Mouse (Mus musculus) Muller cell, postnatal 12 days (primary cell): ENCODE data around the gene Atp5g2.

ENCODE experiments used
- DNase-seq: peaks from one replicate; pipeline ENCODE4 v3.0.0-alpha.2; 2015; ENCODE audit errors: inconsistent ontology term

Atp5g2 gene

DNA sequence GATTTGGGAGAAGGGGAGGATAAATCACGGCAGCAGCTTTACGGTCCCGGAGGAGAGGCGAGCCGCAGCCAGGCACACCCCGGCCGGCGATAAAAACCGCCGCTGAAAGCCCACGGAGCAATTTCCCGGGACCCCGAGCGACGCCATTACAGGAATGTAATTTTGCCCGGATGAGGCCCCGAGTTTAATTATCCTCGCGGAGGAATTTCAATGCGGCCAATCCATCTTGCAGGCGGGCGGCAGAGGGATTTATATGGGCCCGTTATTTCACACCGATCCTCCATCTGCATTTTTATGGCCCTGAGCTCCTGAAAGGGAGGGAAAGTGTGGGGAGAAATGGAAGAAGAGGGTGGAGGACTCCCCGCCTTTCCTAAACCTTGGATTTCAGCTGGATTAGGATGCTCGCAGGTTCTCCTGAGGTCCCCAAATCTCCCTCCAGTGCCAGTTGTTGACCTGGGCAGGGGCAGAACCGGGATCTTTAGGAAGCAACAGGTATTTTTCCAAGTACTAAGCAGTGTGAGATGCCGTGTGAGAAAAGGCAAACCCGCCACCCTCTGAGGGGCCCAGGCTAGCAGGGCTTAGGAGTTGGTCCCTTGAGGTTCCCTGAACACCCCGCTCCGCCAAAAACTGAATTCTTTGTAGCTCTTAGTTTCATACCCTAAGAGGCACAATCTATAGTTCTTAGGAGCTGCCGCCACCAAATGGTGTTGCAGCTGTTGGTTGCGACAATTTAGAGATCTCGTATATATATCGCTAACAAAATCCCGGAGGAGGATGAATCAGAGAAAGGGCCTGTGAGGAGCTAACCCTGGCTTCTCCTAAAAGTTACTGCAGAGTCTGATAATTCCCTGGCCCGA lies at the start of gene Atp5g2:
Atp5g2 (minus strand) TSS at position 138 of the 857 bp plus-strand sequence.
- peak; percentile 51 for DNase-seq

DNA sequence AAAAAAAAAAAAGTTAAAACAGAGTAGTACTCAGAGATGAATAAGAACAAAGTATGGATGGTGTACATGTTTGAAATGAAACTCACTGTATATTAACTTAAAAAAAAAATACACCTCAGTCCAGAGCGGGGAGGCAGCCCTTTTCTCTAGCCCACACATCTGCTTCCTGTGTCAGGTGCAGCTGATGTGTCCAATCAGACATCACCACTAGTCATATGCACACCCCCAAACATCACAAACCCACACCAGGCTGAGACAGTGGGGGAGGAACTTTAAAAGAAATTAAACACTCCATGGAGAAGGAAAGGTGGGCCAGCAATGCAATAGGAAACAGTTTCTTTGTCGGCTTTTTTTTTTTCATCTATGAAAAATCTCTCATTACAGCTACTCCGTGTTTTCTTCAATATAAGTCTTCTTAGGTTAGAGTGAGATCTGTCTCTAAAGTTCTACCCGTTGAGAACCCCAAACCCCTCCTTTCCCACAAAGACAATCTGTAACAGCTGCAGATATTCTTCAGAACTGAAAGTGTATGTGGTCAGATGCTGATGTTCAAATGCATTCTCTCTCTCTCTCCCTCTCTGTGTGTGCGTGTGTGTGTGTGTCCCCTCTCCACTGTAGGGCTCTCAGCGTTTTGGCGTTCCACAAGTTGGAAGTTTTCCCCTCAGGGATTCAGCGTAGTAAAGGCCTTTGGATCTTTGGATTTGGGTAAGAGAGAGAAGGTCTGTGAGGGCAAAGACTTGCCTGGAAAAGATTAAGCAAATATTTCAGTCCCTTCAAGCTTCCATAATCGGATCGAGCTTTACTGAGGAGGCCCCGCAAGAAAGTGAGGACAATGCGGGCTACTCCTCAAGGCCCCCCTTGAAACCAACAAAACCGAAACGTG lies 49.1 kb upstream of the Atp5g2 start:
- DNase-seq = no peak

DNA sequence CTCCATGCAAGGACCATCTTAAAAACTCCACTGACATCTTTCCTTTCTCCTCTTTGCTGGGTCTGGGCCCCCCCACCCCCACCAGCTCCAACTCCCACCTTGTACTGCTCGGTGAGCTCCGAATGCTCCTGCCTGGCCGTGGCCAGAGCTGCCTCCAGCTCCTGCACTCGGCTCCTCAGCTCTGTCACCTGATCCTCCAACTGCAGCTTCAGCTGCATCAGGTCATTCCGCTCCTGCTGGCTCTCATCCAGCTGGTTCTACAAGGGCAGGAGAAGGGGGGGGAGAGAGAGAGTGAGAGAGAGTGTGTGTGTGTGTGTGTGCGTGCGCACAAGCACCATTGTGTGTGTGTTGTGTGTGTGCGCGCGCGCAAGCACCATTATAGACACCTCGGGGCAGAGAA lies 44.0 kb upstream of the Atp5g2 start:
- no peak for DNase-seq

DNA sequence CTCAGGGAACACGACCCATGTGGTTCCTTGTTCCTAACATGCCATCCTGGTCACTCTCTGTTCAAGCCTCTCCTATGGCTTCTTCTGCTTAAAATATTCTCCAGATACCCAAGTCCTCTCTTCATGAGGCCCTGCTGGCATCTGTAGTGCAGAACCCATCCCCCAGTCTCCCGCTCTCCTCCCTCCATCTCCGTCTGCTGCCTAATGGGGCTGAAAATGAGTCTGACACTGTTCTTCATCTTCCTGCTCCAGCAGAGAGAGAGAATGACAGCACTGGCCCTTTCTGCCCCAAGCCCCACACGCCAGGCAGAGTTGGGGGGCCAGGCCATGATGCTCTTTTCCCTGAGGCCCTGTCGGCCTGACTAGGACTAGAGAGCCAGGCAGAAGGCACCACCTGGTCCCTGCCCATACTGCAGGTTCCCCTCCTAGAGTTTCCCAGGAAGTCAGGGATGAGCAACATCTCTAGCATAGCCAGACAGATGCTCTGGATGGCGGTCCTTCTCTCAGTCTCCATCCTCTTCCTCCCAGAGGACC lies 35.7 kb upstream of the Atp5g2 start:
- no peak for DNase-seq

DNA sequence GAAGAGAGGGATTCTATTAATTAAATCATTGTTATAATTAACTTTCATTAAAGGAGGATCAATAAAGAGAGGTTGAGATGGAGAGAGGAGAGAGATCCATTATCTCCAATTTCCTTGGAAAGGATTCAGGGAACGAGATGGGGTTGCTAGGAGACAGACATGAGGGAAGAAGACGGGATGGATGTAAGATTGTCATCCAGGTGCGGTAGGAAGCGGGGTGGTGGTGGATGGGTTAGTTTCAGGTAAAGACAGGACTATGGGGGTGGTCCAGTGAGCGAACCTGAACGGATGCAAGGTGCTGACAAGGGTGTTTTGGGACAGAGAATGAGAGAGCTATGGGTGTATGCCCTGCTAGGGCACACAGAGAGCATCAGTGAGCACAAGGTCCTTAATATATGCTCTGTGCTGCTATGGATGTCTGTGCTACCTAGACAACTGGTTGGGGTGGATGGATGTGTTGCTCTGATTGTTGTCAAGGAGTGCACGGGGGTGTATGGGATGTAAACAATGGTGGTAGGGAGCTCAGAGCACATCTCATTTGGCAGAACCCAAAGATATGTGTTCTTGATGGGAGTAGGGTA lies 33.9 kb upstream of the Atp5g2 start:
- DNase-seq = no peak

DNA sequence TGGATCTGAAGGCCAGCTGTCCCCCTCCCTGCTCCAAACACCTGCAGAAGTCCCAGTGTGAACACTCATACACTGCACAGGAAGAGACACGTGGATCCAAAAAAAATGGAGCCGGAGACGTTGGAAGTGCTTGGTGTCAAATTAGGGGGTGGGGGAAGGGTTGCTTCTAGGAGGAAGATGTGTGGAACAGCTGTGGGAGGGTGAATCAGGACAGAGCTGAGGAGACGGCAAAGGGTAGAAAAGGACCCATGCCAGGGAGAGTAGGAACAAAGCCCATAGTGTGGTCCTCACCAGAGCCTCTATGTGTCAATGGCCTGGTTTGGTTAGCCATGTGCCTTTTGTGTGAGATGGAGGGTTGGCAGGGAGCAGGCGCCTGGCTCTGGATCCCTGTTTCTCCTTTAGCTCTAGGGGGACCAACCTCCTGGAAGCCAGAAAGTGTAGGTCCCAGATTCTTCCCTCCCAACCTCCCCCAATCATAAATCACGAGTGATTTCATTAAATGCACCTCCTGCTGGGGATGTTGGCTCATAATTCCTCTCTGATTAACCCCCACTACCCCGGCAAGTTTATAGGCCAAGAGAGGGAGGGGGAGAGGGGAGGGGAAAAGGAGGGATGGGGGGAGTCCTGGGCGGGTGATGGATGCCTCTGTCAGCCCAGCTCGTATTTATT lies 33.2 kb upstream of the Atp5g2 start:
- DNase-seq = peak; percentile 23

DNA sequence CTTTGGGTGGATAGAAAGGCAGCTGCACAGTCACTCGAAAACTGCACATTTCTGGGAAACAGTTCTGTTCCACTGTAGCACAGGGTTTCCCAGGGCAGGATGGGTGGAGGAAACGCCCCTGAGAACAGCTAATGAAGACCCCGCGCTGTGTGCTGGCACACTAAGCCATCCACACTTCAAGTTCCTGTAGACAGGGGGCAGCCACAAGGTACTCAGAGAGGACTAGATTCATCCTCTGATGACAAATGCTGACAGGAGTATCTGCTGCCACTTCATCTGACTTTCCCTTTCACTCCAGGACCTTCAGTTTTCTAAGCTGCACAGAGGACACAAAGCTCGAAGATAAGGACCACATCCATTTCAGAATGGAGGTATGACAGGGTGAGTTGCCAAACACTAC lies 32.7 kb upstream of the Atp5g2 start:
- no peak for DNase-seq

DNA sequence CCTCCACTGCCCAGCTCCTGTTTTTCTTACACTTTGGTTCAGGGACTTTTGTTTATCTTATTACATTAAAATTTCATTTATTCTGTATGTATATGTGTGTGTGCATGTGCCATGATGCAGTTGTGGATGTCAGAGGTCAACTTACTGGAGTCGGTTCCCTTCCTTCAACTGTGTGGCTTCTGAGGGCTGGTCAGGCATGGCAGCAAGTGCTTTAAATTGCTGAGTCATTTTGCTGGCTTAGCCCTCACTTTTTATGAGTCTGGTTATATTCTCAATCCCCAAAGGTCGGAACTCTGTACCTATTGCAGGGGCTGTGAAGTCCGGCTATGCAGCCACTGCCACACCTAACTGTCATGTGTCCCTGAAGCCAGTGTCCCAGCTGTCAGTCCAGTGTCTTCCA lies 30.8 kb upstream of the Atp5g2 start:
- DNase-seq = no peak

DNA sequence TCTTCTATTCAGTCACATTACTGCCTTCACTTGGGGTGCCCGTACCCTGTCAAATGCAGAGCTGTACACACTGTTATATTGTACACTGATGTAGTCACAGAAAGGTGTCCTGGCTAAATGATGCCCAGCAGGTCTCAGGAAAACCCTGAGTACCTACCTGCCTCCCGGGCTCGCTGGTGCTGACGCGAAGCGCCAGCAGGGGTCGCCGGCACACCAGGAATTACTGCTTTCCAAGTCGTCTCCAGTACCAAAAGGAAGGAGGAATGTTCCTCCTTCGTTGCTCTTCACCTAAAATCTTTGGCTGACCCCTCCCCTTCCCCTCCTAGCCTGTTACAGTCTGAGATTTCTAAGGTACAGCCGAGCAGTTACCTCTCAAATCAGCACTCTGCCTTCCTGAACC lies 26.0 kb upstream of the Atp5g2 start:
- DNase-seq = peak; percentile 63

DNA sequence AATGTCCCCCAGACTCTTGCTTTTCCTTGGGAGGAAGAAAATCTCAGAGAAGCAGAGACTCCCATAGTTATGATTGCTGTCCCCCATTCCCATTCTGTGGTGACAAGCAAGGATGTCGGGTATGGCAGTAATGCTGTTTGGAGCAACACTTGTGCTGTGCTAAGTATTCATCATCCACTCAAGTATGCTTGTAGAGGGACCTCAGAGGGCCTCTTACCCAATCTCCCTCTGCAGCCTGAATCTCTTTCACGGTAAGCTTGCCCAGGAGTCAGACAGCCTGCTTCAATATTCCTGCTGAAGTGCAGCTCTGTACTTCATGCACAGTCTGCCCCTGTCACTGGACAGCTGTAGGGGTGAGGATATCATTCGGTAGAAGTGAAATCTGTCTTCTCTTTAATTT lies 24.7 kb upstream of the Atp5g2 start:
- no peak for DNase-seq

DNA sequence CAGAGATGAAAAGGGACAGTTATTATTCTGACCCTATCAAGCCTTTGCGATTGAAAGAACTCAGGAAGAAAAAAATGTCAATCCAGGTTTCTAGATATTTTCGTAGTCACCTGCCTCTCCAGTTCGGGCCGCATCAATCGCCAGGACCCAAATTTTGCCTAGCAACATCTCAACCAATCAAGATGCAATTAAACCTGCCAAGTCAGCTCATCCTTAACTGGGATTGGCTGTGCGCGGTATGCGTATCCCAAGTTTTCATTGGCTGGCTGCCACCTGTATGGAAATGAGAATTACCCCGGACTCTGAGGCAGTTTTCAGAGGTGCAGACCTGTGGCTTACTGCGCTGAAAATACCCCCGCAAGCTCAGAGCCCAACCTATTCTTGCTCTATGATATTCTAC lies 21.4 kb upstream of the Atp5g2 start:
- DNase-seq = peak; percentile 73

DNA sequence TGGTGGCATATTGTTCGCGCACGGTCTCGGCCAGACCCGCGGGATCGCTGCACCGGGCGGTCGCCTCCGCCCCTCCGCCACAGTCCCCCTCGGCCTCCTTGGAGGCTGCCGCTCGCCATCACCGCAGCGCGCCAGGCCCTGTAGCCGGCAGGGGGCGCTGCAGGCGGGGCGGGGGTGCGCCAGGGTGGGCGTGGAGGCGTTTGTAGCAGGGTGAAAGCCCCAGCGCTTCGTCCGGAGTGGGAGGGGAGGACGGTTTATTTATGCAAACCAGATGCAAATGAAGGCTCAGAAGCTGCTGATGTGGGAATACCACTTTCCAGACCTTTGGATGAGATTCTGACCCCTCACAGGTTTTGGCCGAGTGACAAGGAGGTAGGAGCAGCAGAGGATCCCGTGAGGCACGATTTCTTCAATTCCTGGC lies 20.8 kb upstream of the Atp5g2 start:
- peak; percentile 83 for DNase-seq

DNA sequence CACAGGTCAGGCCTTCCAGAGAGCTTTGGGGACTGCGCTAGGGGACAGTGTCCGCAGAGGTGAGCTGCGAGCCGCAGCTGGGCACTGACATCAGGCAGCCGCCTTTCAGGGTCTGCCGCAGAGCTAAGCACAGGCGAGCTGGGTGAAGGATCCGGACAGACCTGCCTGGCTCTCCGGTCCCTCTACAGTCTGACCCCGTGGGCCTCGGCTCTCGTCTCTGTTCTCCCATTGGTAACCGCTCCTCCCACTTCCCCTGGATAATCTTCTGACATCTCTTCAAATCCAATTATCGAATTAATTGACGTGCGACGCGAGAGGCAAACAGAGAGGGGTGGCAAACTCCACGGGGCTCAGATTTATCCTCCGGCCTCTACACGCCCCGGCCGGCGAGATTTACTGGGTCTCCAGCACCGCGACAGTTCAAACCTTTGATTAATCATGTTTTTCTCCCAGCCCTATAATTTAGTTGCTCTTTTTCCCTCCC lies 20.2 kb upstream of the Atp5g2 start:
- DNase-seq = peak; percentile 42

DNA sequence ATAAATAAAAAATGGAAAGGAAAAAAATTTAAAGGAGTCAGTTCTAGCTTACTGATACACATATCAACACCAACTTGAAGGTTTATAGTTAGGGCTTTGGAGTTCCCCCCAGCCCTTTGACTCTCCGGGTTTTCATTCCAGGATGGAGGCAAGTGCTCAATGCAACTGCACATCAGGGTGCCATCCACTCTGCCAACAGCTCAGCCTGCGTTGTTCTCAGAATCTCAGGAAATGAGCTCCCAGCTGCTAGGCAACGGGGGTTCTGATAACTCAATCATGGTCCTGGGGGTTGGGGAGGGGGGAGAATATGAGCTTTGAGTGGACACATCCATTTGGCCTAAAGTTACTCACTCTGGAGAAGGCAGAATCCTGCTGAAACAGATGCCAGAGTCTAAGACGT lies 13.6 kb upstream of the Atp5g2 start:
- DNase-seq = peak; percentile 25

DNA sequence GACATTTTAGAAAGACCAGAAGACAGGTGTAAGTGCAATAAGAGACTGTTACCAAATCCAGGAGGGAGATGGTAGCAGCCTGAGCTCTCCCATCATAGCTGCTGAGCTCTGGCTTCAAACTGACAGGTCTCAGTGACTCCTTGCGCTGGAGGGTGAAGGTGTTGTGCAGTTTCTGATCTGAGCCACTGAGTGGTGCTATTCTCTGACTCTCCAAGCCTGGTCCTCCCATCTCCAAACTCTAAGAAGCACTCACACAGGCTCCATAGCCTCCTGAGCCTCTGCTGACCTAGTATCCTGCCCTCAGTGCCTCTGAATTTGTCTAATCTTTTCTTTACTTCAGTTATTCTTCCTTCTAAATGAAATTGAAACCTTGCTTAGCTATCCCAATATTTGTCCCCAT lies 11.5 kb upstream of the Atp5g2 start:
- no peak for DNase-seq

DNA sequence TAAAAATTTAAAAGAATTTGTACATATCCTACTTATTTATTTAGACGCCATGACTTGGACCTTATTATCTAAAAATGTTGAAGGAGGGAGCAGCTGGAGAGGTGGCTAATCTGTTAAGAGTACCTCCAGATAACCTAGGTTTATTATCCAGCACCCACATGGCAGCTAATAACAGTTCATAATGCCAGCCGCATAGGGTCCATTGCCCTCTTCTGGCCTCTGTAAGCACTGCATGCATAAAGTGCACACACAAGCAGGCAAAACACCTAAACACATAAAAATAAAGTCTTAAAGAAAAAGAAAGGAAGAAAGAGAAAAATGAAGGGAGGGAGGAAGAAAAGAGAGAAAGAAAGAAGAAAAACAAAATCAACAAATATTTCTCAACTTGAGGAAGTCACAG lies 4.2 kb upstream of the Atp5g2 start:
- no peak for DNase-seq

DNA sequence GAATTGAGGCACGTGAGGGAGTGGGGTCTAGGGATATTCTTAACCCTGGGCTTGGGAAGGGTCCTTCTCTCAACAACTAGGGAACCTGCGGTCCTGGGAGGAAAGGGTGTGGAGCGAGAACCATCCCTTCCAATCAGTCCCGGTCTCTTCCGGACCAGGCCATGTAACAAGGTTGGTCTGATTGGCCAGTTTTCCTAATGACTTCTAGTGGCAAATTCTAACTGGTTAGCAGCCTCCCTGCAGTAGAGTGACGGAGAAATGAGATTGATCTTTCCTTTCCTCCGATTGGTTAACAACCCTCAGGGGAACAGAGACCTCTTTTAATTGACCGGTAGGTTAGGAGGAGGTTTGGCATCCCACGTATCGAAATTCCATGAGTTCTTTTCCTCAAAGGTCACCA lies 1.4 kb upstream of the Atp5g2 start:
- DNase-seq = peak; percentile 92

DNA sequence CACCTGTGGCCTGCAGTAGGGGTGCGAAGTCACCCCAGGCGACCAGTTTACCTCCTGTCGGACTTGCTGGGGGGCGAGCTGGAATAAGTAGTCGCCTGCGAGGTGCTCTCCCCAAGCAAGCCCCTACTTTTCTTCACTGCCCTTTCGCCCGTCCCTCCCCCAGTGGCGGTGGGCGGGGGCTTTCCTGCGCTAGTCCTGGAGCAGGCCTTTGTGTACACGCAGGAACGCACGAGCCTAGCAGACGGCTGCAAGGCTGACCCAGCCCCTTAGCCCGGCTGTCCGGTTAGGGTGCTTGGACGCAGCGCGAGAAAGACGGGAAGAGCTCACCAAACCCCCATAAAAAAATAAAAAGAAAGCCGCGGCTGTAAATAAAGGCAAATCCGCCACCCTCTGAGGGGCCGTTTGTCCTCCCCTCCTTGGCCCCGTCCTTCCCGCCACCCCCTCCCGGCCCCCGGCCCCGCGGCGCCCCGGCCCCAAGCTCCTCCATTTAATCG lies 384 bp downstream of the Atp5g2 start:
- DNase-seq = peak; percentile 91

DNA sequence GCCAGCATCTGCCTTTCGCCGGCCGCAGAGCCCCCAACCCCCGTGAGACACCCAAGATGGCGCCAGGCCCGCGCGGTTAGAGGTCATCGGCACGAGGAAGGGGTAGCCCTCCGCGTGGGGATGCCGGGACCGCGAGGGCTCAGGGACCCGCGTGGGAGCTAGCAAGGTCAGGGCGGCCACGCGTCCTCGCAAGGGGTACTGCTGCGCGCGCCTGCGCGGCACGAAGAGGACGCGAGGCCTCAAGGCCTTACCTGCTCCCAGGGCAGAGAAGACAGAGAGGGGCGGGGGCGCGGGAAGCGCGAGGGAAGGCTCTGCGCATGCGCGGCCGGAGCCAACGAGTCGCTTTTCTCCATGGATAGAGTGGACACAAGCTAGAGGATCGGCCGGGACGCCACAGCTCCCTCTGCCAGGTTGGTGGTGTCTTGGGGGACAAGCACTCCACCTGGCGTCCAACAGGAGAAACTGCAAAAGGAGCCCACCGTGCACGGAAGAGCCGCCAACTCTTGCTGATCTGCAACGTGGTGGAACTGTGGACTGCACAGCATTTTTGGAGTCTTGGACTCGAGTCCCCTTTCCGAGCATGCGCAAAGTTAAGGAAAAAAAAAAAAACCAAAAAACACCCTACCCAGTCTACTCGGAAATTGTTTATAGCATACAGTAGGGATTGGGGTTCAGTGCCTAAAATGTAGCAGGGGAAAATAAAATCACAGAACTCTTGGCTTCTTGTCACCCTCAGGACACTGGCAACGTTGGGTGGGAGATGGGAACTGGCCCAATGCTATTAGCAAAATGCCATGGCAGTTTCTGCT lies 1.2 kb downstream of the Atp5g2 start:
- DNase-seq = peak; percentile 99

DNA sequence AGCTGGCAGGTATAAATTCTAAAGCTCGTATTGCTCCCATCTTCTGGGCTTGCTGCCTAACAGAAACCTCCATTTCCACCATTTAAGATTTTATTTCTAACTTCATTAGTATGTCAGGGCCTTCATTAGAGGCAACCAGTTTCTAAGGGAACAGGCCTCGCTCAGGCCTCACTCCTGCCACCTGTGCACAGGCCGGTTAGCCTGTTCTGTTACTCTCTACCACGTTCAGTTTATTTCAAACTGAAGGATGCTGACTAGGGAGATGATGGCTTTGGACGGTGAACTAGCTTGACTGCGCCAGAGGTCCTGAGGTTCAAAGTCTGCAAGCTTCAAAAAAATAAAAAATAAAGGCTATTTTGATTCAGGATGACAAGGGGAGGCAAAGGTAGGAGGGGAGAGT lies 1.9 kb downstream of the Atp5g2 start:
- no peak for DNase-seq
